Mouse (Mus musculus) forebrain, embryonic 14.5 days (tissue): ENCODE results near the gene Olfr1254. TPM values are rescaled to one million over a fixed set of nuclear protein-coding genes. Genes with fewer than 3 reads are reported as not detected.

Experiments used
- ATAC-seq: fragments of 200-750 bp; cut with Nextera tagmentation; 2 replicates; pipeline ENCODE4 v1.8.0; 2017; ENCODE audit warnings: mild to moderate bottlenecking, moderate library complexity
- DNase-seq: peaks from one replicate; pipeline ENCODE4 v3.0.0-alpha.2; 2015; ENCODE audit warnings: low spot score
- H3K27ac ChIP-seq: fragments of 300-500 bp; sonication (generic); 2 replicates; pipeline ENCODE4 v1.5.1; 2014; ENCODE audit warnings: low read depth, mild to moderate bottlenecking, control low read depth, low read length, moderate library complexity
- H3K27me3 ChIP-seq: fragments of 300-500 bp; sonication (generic); replicated peaks from 2 replicates; pipeline ENCODE4 v1.6.1; 2014; ENCODE audit warnings: low read length, control low read depth, mixed read lengths; ENCODE audit not compliant: control insufficient read depth, insufficient read depth
- H3K36me3 ChIP-seq: fragments of 300-500 bp; sonication (generic); 2 replicates; pipeline ENCODE4 v1.6.1; 2014; ENCODE audit warnings: low read length, control low read depth; ENCODE audit not compliant: control insufficient read depth, insufficient read depth
- H3K4me1 ChIP-seq: fragments of 300-500 bp; sonication (generic); 2 replicates; pipeline ENCODE4 v1.6.1; 2014; ENCODE audit warnings: antibody characterized with exemption, low read length, control low read depth; ENCODE audit not compliant: control insufficient read depth, insufficient read depth
- H3K4me2 ChIP-seq: fragments of 300-500 bp; sonication (generic); 2 replicates; pipeline ENCODE4 v1.6.1; 2014; ENCODE audit warnings: mild to moderate bottlenecking, control low read depth, low read length
- H3K4me3 ChIP-seq: fragments of 300-500 bp; sonication (generic); 2 replicates; pipeline ENCODE4 v1.5.1; 2014; ENCODE audit warnings: low read depth, low read length, control low read depth
- H3K9ac ChIP-seq: fragments of 300-500 bp; sonication (generic); 2 replicates; pipeline ENCODE4 v1.6.1; 2014; ENCODE audit warnings: mild to moderate bottlenecking, low read length, control low read depth, moderate library complexity
- H3K9me3 ChIP-seq: fragments of 300-500 bp; sonication (generic); replicated peaks from 2 replicates; pipeline ENCODE4 v1.6.1; 2016; ENCODE audit warnings: low read length, control low read depth, mixed read lengths; ENCODE audit not compliant: control insufficient read depth
- WGBS: fragments of 180-500 bp; shearing (Covaris S2); extraction: QIAGEN DNeasy Blood & Tissue Kit; methylation state at CpG from one replicate; pipeline ENCODE4 v1.1.7; 2014; 5-methylcytosine and 5-hydroxymethylcytosine counted together
- polyA plus RNA-seq: library from polyadenylated mRNA; unstranded; fragments of >200 nt; fragmentation: Nextera tagmentation; extraction: Ambion mirVana; gene quantifications from 2 replicates; pipeline ENCODE4 v1.2.1, GENCODE M21; 2014

Olfr1254 gene
- polyA plus RNA-seq = not detected in 2 replicates

GRCm38 (mm10) chr2:89793519-89793918, at the start of gene Olfr1254:
Gene Olfr1254 (minus strand): TSS chr2:89793619.
- Histone ChIP-seq H3K9ac (no peak within 1 kb of the TSS), H3K4me3 (no peak within 1 kb of the TSS), H3K36me3 (no peaks in the 10 kb centered on the region), H3K9me3 (no peaks in the 10 kb centered on the region), H3K27ac (no peak within 1 kb of the TSS), H3K27me3 (no peaks in the 10 kb centered on the region), H3K4me2 (no peak within 1 kb of the TSS), H3K4me1 (no peaks in the 10 kb centered on the region)
- no peak for ATAC-seq
- no peak for DNase-seq

- H3K36me3 ChIP-seq = no peaks in the 10 kb centered on the region
- no peak within 1 kb of the TSS for H3K9ac ChIP-seq
- no peak for DNase-seq
- no peak within 1 kb of the TSS for H3K4me3 ChIP-seq
- H3K4me2 ChIP-seq = no peak within 1 kb of the TSS
- no peak within 1 kb of the TSS for H3K27ac ChIP-seq
- H3K4me1 ChIP-seq = no peaks in the 10 kb centered on the region
- H3K9me3 ChIP-seq = no peaks in the 10 kb centered on the region
- WGBS = 58% methylated on average over 2 of the region's 2 CpGs
- ATAC-seq = no peak
- no peaks in the 10 kb centered on the region for H3K27me3 ChIP-seq
Observed at GRCm38 (mm10) chr2:89841455-89841854, 48.0 kb upstream of the Olfr1254 start, which contains the start of gene Olfr1256. Gene Olfr1256 (minus strand): TSS chr2:89841555.

- DNase-seq (no peak), ATAC-seq (no peak)
- H3K9ac ChIP-seq = no peak overlapping the region
- no peaks in the 10 kb centered on the region for H3K27me3 ChIP-seq
- H3K9me3 ChIP-seq = no peaks in the 10 kb centered on the region
- H3K4me3 ChIP-seq = no peak overlapping the region
- H3K27ac ChIP-seq = no peak overlapping the region
- H3K4me2 ChIP-seq = no peak overlapping the region
- H3K4me1 ChIP-seq = no peaks in the 10 kb centered on the region
- H3K36me3 ChIP-seq = no peaks in the 10 kb centered on the region
- 97% methylated on average over 1 of the region's 1 CpGs for WGBS
Observed at GRCm38 (mm10) chr2:89820216-89820615, 26.8 kb upstream of the Olfr1254 start.

GRCm38 (mm10) chr2:89811751-89812150, 18.3 kb upstream of the Olfr1254 start, which contains the start of gene Olfr1255:
Gene Olfr1255 (plus strand): TSS chr2:89812051.
- WGBS = 85% methylated on average over 3 of the region's 3 CpGs
- no peak within 1 kb of the TSS for H3K27ac ChIP-seq
- DNase-seq = no peak

GRCm38 (mm10) chr2:89810751-89811150, 17.3 kb upstream of the Olfr1254 start:
- H3K4me1 ChIP-seq = no peaks in the 10 kb centered on the region
- H3K27ac ChIP-seq = no peak overlapping the region
- 90% methylated on average over 2 of the region's 2 CpGs for WGBS
- H3K4me2 ChIP-seq = no peak overlapping the region
- H3K9me3 ChIP-seq = no peaks in the 10 kb centered on the region
- H3K27me3 ChIP-seq = no peaks in the 10 kb centered on the region
- H3K4me3 ChIP-seq = no peak overlapping the region
- ATAC-seq (no peak), DNase-seq (no peak)
- H3K9ac ChIP-seq = no peak overlapping the region
- no peaks in the 10 kb centered on the region for H3K36me3 ChIP-seq

More at GRCm38 (mm10) chr2:89811751-89812150, 18.3 kb upstream of the Olfr1254 start, which contains the start of gene Olfr1255:
- no peaks in the 10 kb centered on the region for H3K4me1 ChIP-seq
- no peaks in the 10 kb centered on the region for H3K27me3 ChIP-seq
- no peaks in the 10 kb centered on the region for H3K36me3 ChIP-seq
- no peak within 1 kb of the TSS for H3K4me3 ChIP-seq
- H3K9me3 ChIP-seq = no peaks in the 10 kb centered on the region
- ATAC-seq = no peak
- no peak within 1 kb of the TSS for H3K4me2 ChIP-seq
- no peak within 1 kb of the TSS for H3K9ac ChIP-seq

GRCm38 (mm10) chr2:89799583-89799982, 6.2 kb upstream of the Olfr1254 start:
- no peaks in the 10 kb centered on the region for H3K9me3 ChIP-seq
- H3K27me3 ChIP-seq = no peaks in the 10 kb centered on the region
- ATAC-seq (no peak), DNase-seq (no peak)
- no peak overlapping the region for H3K27ac ChIP-seq
- no peak overlapping the region for H3K9ac ChIP-seq
- H3K36me3 ChIP-seq = no peaks in the 10 kb centered on the region
- H3K4me2 ChIP-seq = no peak overlapping the region
- no peak overlapping the region for H3K4me3 ChIP-seq
- no peaks in the 10 kb centered on the region for H3K4me1 ChIP-seq
- 96% methylated on average over 3 of the region's 3 CpGs for WGBS

- 100% methylated on average over 1 of the region's 1 CpGs for WGBS
- no peaks in the 10 kb centered on the region for H3K36me3 ChIP-seq
- no peak for DNase-seq
- H3K9ac ChIP-seq = no peak within 1 kb of the TSS
- H3K9me3 ChIP-seq = no peaks in the 10 kb centered on the region
- H3K4me3 ChIP-seq = no peak within 1 kb of the TSS
- H3K4me1 ChIP-seq = no peaks in the 10 kb centered on the region
- no peak within 1 kb of the TSS for H3K4me2 ChIP-seq
- H3K27me3 ChIP-seq = no peaks in the 10 kb centered on the region
- H3K27ac ChIP-seq = no peak within 1 kb of the TSS
- ATAC-seq = no peak
Observed at GRCm38 (mm10) chr2:89756990-89757389, 36.4 kb downstream of the Olfr1254 start, which contains the start of gene Olfr1253. Gene Olfr1253 (minus strand): TSS chr2:89757090.

Other genes with a start within 250 kb of the Olfr1254 start
- not detected in 2 replicates for gene Olfr1245, start 215.2 kb downstream of the Olfr1254 start, polyA plus RNA-seq
- gene Olfr1246, start 200.5 kb downstream of the Olfr1254 start, polyA plus RNA-seq = not detected in 2 replicates
- not detected in 2 replicates for gene Olfr1247, start 179.5 kb downstream of the Olfr1254 start, polyA plus RNA-seq
- gene Olfr1248, start 175.4 kb downstream of the Olfr1254 start, polyA plus RNA-seq = not detected in 2 replicates
- not detected in 2 replicates for gene Olfr1249, start 158.6 kb downstream of the Olfr1254 start, polyA plus RNA-seq
- not detected in 2 replicates for gene Olfr1250, start 132.2 kb downstream of the Olfr1254 start, polyA plus RNA-seq
- gene Olfr1251, start 121.7 kb downstream of the Olfr1254 start, polyA plus RNA-seq = not detected in 2 replicates
- gene Olfr1252, start 68.6 kb downstream of the Olfr1254 start, polyA plus RNA-seq = not detected in 2 replicates
- gene Olfr1253, start 36.5 kb downstream of the Olfr1254 start, polyA plus RNA-seq = not detected in 2 replicates
- gene Olfr1255, start 18.4 kb upstream of the Olfr1254 start, polyA plus RNA-seq = not detected in 2 replicates
- gene Olfr1256, start 47.9 kb upstream of the Olfr1254 start, polyA plus RNA-seq = not detected in 2 replicates
- not detected in 2 replicates for gene Olfr48, start 54.6 kb upstream of the Olfr1254 start, polyA plus RNA-seq
- gene Olfr1257, start 84.8 kb upstream of the Olfr1254 start, polyA plus RNA-seq = not detected in 2 replicates
- not detected in 2 replicates for gene Olfr1258, start 133.7 kb upstream of the Olfr1254 start, polyA plus RNA-seq
- gene Olfr1259, start 155.0 kb upstream of the Olfr1254 start, polyA plus RNA-seq = not detected in 2 replicates
- gene Olfr1260, start 180.7 kb upstream of the Olfr1254 start, polyA plus RNA-seq = not detected in 2 replicates
- not detected in 2 replicates for gene Olfr1261, start 197.6 kb upstream of the Olfr1254 start, polyA plus RNA-seq
- gene Olfr1262, start 206.5 kb upstream of the Olfr1254 start, polyA plus RNA-seq = not detected in 2 replicates
- gene Olfr1263, start 218.5 kb upstream of the Olfr1254 start, polyA plus RNA-seq = not detected in 2 replicates
- not detected in 2 replicates for gene Olfr1264, start 232.0 kb upstream of the Olfr1254 start, polyA plus RNA-seq
- gene Olfr1265, start 241.7 kb upstream of the Olfr1254 start, polyA plus RNA-seq = not detected in 2 replicates